Mouse (Mus musculus): ENCODE data around the gene Bloc1s6. TPM values are rescaled to one million over a fixed set of nuclear protein-coding genes. Genes with fewer than 3 reads are reported as not detected.

Bloc1s6 gene
- polyA plus RNA-seq, 1 experiment from 2014 or later: 56.9 TPM

DNA sequence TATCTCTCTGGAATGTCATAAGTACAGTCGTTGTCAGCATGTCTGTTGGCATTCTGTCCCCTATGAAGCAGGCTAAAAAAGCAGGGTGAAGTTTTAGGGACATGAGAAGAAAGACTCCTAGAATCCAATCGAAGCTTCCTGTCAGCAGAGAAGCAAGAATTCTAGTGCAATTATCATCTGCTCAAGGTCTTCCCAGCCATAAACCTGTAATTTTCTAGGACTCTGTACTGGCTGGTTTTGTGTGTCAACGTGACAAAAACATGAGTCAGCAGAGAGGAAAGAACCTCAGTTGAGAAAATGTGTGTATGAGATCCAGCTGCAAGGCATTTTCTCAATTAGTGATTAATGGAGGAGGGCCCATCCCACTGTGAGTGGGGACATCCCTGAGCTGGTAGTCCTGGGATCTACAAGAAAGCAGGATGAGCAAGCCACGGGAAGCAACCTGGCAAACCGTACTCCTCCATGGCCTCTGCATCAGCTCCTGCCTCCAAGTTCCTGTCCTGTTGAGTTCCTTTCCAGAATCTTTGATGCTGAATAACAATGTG lies 23.1 kb upstream of the Bloc1s6 start:
- Histone ChIP-seq H3K9me3 (no peaks in the 10 kb centered on the region), H3K4me3 (replicated peaks) (no peak overlapping the region), H3K36me3 (no peaks in the 10 kb centered on the region), H3K27ac (no peak overlapping the region), H3K9ac (replicated peaks) (no peak overlapping the region), H3K4me2 (no peak overlapping the region), H3K27me3 (no peaks in the 10 kb centered on the region), H3K4me1 (replicated peaks) (no peaks in the 10 kb centered on the region)
- 72% methylated on average over 5 of the region's 5 CpGs for WGBS
- ATAC-seq (ENCODE audit: insufficient number of reproducible peaks, insufficient read depth, low FRiP score, low TSS enrichment, low read depth): no peak

DNA sequence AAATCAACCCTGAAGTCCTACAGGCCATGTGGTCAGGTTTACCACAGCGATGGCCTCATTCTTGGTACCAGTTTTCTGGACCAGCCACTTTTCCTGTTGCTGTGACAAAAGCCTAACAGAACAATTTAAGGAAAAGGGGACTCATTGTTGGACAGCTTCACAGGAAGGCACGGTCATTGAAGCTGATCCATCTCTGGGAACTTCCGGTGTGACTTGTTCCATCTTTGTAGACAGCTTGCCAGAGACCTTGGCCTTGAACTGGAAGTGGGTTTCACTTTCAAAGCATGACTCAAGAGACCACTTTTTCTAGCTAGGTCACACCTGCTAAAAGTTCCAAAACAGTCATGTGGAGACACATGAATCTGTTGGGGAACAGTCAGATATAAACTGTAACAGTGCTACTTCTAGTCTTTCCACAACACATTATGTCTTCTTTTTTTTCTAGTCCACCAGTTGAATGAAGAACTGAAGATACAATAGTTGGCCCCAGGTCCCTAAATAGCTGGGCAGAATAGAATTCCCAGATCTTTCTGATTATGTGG lies 21.9 kb upstream of the Bloc1s6 start:
- no peak for ATAC-seq (ENCODE audit: insufficient number of reproducible peaks, insufficient read depth, low FRiP score, low TSS enrichment, low read depth)
- H3K27me3 ChIP-seq: no peaks in the 10 kb centered on the region
- no peaks in the 10 kb centered on the region for H3K9me3 ChIP-seq
- H3K4me1 ChIP-seq (replicated peaks): no peaks in the 10 kb centered on the region
- no peak overlapping the region for H3K4me2 ChIP-seq
- no peak overlapping the region for H3K9ac ChIP-seq (replicated peaks)
- H3K27ac ChIP-seq: no peak overlapping the region
- H3K36me3 ChIP-seq: no peaks in the 10 kb centered on the region
- H3K4me3 ChIP-seq (replicated peaks): no peak overlapping the region
- WGBS: 89% methylated on average over 3 of the region's 3 CpGs

DNA sequence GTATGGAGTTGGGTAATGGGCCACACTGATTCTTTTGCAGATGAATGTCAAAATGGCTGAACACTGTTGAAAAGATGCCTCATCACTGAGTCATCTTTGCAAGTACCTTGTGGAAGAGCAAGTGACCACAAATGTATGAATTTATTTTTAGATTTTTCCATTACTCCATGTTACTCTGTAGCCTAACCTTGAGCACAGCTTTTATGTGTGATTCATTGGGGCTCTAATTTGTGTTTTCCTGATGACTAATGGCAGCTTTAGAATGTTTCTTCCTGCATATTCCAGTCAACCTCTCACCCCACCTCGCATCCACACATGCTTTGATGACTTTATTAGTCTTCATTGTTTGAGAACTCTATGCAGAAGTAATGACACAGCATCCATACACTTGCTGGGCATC lies 19.1 kb upstream of the Bloc1s6 start:
- no peaks in the 10 kb centered on the region for H3K4me1 ChIP-seq (replicated peaks)
- H3K9me3 ChIP-seq: no peaks in the 10 kb centered on the region
- no peaks in the 10 kb centered on the region for H3K36me3 ChIP-seq
- ATAC-seq (ENCODE audit: insufficient number of reproducible peaks, insufficient read depth, low FRiP score, low TSS enrichment, low read depth): no peak
- no peak overlapping the region for H3K27ac ChIP-seq
- no peaks in the 10 kb centered on the region for H3K27me3 ChIP-seq
- 56% methylated on average over 1 of the region's 1 CpGs for WGBS
- no peak overlapping the region for H3K4me3 ChIP-seq (replicated peaks)
- no peak overlapping the region for H3K9ac ChIP-seq (replicated peaks)
- H3K4me2 ChIP-seq: no peak overlapping the region

DNA sequence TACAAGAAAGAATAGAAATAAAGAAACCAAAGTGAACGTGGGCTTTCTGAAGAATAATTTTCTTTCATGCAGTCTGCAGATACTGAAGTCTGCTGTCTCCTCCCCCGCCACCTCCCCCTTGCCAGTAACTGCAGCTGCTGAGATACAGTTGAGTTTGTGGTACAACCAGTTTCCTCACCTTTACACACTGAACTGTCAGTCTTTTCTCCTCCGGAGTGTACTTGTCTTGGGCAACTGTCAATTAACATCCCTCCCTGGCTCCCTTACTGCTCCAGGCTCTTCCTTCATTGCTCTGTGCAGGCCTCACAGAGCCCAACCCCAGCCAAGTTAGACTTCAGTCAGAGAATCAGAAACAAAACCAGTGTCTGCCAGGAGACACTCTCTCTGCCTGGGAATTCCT lies 17.7 kb upstream of the Bloc1s6 start:
- 76% methylated on average over 3 of the region's 3 CpGs for WGBS
- Histone ChIP-seq H3K27ac (no peak overlapping the region), H3K9me3 (no peaks in the 10 kb centered on the region), H3K27me3 (no peaks in the 10 kb centered on the region), H3K4me2 (no peak overlapping the region), H3K36me3 (no peaks in the 10 kb centered on the region), H3K4me1 (replicated peaks) (no peaks in the 10 kb centered on the region), H3K4me3 (replicated peaks) (no peak overlapping the region), H3K9ac (replicated peaks) (no peak overlapping the region)
- ATAC-seq (ENCODE audit: insufficient number of reproducible peaks, insufficient read depth, low FRiP score, low TSS enrichment, low read depth): no peak

DNA sequence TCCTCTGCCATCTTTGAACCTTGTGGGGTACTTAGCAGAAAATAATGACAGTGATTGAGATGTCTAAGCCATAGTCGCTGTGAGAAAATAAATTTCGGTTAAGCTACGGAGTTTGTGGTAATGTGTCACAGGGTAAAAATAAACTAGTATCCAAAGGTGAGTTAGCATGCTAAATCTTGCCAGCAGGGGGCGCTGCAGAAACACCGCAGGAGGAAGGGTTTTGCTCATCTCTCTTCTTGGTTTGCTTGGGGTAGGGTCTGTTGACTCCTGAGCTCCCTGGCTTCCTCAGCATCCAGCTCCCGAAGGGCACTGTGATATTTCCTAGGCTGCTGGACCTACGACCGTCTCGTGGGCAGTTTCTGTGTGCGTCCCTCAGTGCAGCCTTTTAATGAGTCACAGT lies 12.7 kb upstream of the Bloc1s6 start:
- WGBS: 55% methylated on average over 10 of the region's 10 CpGs
- H3K36me3 ChIP-seq: no peaks in the 10 kb centered on the region

DNA sequence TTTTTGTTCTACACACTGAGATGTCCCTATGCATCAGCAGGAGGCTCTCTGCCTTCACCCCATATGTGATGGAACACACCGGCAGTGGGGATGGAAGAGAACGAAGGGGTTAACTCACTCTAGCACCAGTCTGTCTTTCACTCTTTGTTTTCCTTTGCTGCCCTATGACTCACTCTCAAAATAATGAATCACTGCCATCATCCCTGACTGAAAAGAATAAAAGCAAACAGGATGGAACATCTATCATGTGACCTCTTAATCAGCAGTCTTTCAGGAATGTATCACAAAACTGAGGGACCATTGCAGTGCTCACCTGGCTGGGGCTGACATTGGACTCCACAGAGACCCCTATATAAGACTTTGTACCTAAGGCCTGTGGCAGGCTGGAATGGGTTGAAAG lies 6.8 kb upstream of the Bloc1s6 start:
- no peak for ATAC-seq (ENCODE audit: insufficient number of reproducible peaks, insufficient read depth, low FRiP score, low TSS enrichment, low read depth)
- 86% methylated on average over 2 of the region's 2 CpGs for WGBS

More for the DNA sequence above, 12.7 kb upstream of the Bloc1s6 start:
- H3K27me3 ChIP-seq: no peaks in the 10 kb centered on the region
- H3K9ac ChIP-seq (replicated peaks): no peak overlapping the region
- H3K4me3 ChIP-seq (replicated peaks): no peak overlapping the region
- no peaks in the 10 kb centered on the region for H3K9me3 ChIP-seq
- no peak overlapping the region for H3K27ac ChIP-seq
- H3K4me2 ChIP-seq: no peak overlapping the region
- ATAC-seq (ENCODE audit: insufficient number of reproducible peaks, insufficient read depth, low FRiP score, low TSS enrichment, low read depth): no peak
- H3K4me1 ChIP-seq (replicated peaks): no peaks in the 10 kb centered on the region

DNA sequence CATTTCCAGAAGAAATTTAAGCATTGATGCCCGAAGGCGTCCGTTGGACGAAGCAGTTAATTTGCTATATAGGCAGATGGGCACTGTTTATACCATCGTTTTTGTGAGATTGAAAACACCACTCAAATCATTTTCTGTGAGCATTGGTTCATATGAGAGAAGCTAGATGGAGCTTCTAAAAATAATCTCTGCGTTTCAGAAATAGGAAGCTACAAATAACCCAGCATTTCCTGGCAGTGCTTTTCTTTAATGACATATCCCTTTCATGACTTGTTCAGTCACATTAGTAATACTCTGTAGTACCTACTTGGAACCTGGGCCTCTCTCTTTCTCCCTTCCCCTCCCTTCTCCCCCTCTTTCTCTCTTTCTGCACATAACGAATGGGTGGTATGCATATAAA lies 720 bp downstream of the Bloc1s6 start:
- ATAC-seq (ENCODE audit: insufficient number of reproducible peaks, insufficient read depth, low FRiP score, low TSS enrichment, low read depth): no peak
- 24% methylated on average over 7 of the region's 7 CpGs for WGBS
- peaks cover 8% of the 10 kb centered on the region for H3K4me1 ChIP-seq (replicated peaks)
- no peaks in the 10 kb centered on the region for H3K9me3 ChIP-seq
- peaks cover 11% of the 10 kb centered on the region; the same call in 1 of the 2 replicates for H3K27me3 ChIP-seq
- no peak overlapping the region for H3K27ac ChIP-seq
- H3K4me2 ChIP-seq: peak overlapping the region; percentile 66
- H3K9ac ChIP-seq (replicated peaks): peak overlapping the region; percentile 92
- peaks cover 8% of the 10 kb centered on the region; the same call in 1 of the 2 replicates for H3K36me3 ChIP-seq
- peak overlapping the region; percentile 87 for H3K4me3 ChIP-seq (replicated peaks)

More for the DNA sequence above, 6.8 kb upstream of the Bloc1s6 start:
- H3K4me1 ChIP-seq (replicated peaks): no peaks in the 10 kb centered on the region
- H3K4me2 ChIP-seq: no peak overlapping the region
- no peaks in the 10 kb centered on the region for H3K36me3 ChIP-seq
- no peak overlapping the region for H3K9ac ChIP-seq (replicated peaks)
- peaks cover 17% of the 10 kb centered on the region; the same call in 1 of the 2 replicates for H3K27me3 ChIP-seq
- no peaks in the 10 kb centered on the region for H3K9me3 ChIP-seq
- no peak overlapping the region for H3K27ac ChIP-seq
- H3K4me3 ChIP-seq (replicated peaks): no peak overlapping the region

DNA sequence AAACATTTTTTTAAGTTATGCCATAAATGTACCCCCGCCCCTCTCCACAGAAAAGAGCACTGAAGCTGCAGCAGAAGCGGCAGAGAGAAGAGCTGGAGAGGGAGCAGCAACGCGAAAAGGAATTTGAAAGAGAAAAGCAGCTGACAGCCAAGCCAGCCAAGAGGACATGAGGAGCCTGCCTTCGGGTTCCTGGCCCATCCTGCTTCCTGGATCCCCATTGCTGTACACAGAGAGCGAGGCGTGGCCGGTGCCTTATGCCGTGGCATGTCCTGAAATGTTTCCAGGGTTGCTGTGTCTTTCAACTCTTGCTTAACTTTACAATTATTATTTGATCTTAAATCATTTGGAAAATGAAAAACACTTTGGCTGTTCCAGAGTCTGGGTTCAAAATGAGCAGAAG lies 8.2 kb downstream of the Bloc1s6 start:
- Histone ChIP-seq H3K27me3 (no peaks in the 10 kb centered on the region), H3K9ac (replicated peaks) (no peak overlapping the region), H3K4me1 (replicated peaks) (no peaks in the 10 kb centered on the region), H3K4me3 (replicated peaks) (no peak overlapping the region), H3K36me3 (peaks cover 56% of the 10 kb centered on the region), H3K9me3 (no peaks in the 10 kb centered on the region), H3K4me2 (no peak overlapping the region), H3K27ac (no peak overlapping the region)
- 89% methylated on average over 9 of the region's 9 CpGs for WGBS
- no peak for ATAC-seq (ENCODE audit: insufficient number of reproducible peaks, insufficient read depth, low FRiP score, low TSS enrichment, low read depth)

DNA sequence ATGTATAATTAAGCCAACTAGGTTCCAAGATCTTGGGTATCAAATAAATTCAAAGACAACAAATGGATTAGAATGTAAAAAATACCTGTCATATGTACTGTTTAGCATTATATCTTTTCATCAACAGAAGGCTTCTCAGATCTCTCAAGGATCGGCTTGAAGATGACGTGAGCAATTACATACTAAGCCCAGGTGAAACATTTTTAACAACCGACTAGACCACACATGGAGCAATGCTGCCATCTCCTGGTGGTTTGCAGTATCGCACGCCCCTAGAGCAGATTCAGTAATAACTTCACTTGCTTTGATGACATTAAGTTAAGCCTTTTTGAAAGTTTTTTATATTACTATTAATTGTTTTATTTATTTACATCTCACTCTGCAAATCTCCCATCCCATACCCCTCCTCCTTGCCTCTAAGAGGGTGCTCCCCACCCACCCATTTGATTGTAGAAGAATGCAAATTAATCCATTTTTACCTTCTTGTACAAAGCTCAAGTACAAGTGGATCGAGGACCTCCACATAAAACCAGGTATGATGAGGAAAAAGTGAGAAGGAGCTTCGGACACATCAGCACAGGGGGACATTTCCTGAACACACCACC lies 15.5 kb downstream of the Bloc1s6 start:
- Histone ChIP-seq H3K4me1 (replicated peaks) (no peaks in the 10 kb centered on the region), H3K4me3 (replicated peaks) (no peak overlapping the region), H3K36me3 (peaks cover under 1% of the 10 kb centered on the region; the same call in 1 of the 2 replicates), H3K9me3 (no peaks in the 10 kb centered on the region), H3K9ac (replicated peaks) (no peak overlapping the region), H3K27me3 (peaks cover 2% of the 10 kb centered on the region; the same call in 1 of the 2 replicates), H3K27ac (no peak overlapping the region), H3K4me2 (no peak overlapping the region)
- 16% methylated on average over 7 of the region's 7 CpGs for WGBS
- no peak for ATAC-seq (ENCODE audit: insufficient number of reproducible peaks, insufficient read depth, low FRiP score, low TSS enrichment, low read depth)

DNA sequence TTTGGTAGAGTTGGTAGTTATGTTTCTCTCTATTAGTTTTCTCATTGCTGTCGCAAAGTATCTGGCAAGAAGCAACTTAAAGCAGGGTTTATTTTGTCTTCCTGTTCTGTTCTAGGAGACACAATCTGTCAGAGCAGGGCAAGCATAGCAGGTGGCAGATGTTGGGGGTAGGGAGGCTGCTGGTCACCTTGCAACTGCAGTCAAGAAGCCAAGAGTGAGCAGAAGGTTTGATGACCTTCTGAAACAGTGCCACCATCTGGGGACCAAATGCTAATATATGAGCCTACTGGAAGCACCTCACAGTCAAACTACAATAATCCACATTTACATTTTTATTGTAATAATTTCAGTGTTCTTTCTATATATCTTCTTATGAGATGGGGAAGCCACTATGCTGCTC lies 21.5 kb downstream of the Bloc1s6 start:
- Histone ChIP-seq H3K27ac (no peak overlapping the region), H3K4me1 (replicated peaks) (no peaks in the 10 kb centered on the region), H3K9me3 (no peaks in the 10 kb centered on the region), H3K36me3 (no peaks in the 10 kb centered on the region), H3K4me2 (no peak overlapping the region), H3K4me3 (replicated peaks) (no peak overlapping the region), H3K9ac (replicated peaks) (no peak overlapping the region), H3K27me3 (peaks cover 19% of the 10 kb centered on the region)
- 80% methylated on average over 1 of the region's 1 CpGs for WGBS
- no peak for ATAC-seq (ENCODE audit: insufficient number of reproducible peaks, insufficient read depth, low FRiP score, low TSS enrichment, low read depth)

DNA sequence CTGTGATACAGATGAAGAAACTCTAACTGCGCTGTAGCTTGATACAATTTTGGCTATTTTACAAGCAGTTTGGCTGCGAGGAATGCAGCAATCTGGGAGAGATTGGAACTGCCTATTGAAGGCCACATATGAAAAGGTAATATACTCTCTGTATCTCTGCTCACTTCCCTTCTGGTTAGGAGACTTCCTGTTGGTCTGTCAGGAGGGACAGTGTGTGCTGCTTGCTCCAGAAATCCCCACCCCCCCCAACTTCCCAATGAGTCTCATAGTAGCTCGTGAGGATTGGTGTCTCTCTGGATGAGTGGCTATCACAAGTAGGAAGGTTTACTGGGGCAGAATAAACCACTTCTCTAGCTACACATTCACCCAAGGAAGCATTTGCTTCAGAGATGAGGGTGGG lies 24.7 kb downstream of the Bloc1s6 start:
- Histone ChIP-seq H3K27me3 (peaks cover 39% of the 10 kb centered on the region), H3K4me1 (replicated peaks) (no peaks in the 10 kb centered on the region), H3K36me3 (no peaks in the 10 kb centered on the region), H3K4me2 (no peak overlapping the region), H3K9ac (replicated peaks) (no peak overlapping the region), H3K4me3 (replicated peaks) (no peak overlapping the region), H3K27ac (no peak overlapping the region), H3K9me3 (no peaks in the 10 kb centered on the region)
- WGBS: 77% methylated on average over 3 of the region's 3 CpGs
- ATAC-seq (ENCODE audit: insufficient number of reproducible peaks, insufficient read depth, low FRiP score, low TSS enrichment, low read depth): no peak

DNA sequence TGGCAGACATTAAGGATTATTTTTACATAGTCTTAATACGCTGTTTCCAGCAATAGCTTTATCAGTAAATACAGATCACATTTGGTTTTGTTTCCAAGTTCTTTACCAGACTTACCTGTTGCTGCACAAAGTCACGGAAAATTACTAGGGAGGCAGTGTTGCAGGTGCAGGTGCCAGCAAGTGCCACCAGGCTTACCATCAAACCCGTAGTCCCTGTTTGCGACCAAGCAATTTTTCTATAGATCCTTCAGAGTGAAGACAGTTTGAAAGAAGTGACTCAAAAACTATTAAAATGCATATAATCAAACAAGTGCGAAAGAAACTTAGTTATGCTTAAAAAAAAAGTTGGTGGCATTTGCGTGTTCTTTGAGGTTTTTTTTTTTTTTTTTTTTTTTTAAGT lies 26.2 kb downstream of the Bloc1s6 start:
- 47% methylated on average over 6 of the region's 6 CpGs for WGBS
- ATAC-seq (ENCODE audit: insufficient number of reproducible peaks, insufficient read depth, low FRiP score, low TSS enrichment, low read depth): no peak
- peak overlapping the region; percentile 92; the same call in 1 of the 2 replicates for H3K4me2 ChIP-seq
- H3K9me3 ChIP-seq: no peaks in the 10 kb centered on the region
- H3K36me3 ChIP-seq: no peaks in the 10 kb centered on the region
- H3K27me3 ChIP-seq: peaks cover 39% of the 10 kb centered on the region
- H3K4me1 ChIP-seq (replicated peaks): no peaks in the 10 kb centered on the region
- no peak overlapping the region for H3K4me3 ChIP-seq (replicated peaks)
- no peak overlapping the region for H3K27ac ChIP-seq
- no peak overlapping the region for H3K9ac ChIP-seq (replicated peaks)
